Mouse (Mus musculus): ENCODE measurements around the gene Gli2. TPM values are rescaled to one million over a fixed set of nuclear protein-coding genes. Genes with fewer than 3 reads are reported as not detected.

Gli2 gene
- polyA plus RNA-seq (2015; fragmentation: Nextera tagmentation; extraction: Ambion mirVana), result 1.5 and 4.3 TPM in 2 replicates

GRCm38 (mm10) chr1:119053402-119053841 lies at the start of gene Gli2:
Gene Gli2 (minus strand): TSS chr1:119053619.

Small RNA genes lying within 50 kb of the gene (microRNA-seq; reads per million reads assigned to microRNA genes)
- not detected for gene Mir6346 (ENCODE audit: borderline replicate concordance, insufficient number of aligned reads)
